Mouse (Mus musculus) limb, embryonic 11.5 days (tissue): Measurements from ENCODE around the gene Kdelr3. TPM values are rescaled to one million over a fixed set of nuclear protein-coding genes. Genes with fewer than 3 reads are reported as not detected.

Experiments
- ATAC-seq: fragments of 200-750 bp; cut with Nextera tagmentation; 2 replicates; pipeline ENCODE4 v1.8.0; 2017; ENCODE audit warnings: low read depth; ENCODE audit not compliant: insufficient number of reproducible peaks, low FRiP score, low TSS enrichment
- DNase-seq: peaks from one replicate; pipeline ENCODE4 v3.0.0-alpha.2; 2015; ENCODE audit warnings: low spot score
- H3K27ac ChIP-seq: fragments of 300-500 bp; sonication (generic); replicated peaks from 2 replicates; pipeline ENCODE4 v1.5.1; 2014; ENCODE audit warnings: low read depth, mild to moderate bottlenecking, low read length
- H3K27me3 ChIP-seq: fragments of 300-500 bp; sonication (generic); 2 replicates; pipeline ENCODE4 v1.6.1; 2014; ENCODE audit warnings: mild to moderate bottlenecking, low read length, mixed read lengths; ENCODE audit not compliant: control insufficient read depth, insufficient read depth
- H3K36me3 ChIP-seq: fragments of 300-500 bp; sonication (generic); 2 replicates; pipeline ENCODE4 v1.6.1; 2014; ENCODE audit warnings: mild to moderate bottlenecking, low read length, moderate library complexity, mixed read lengths; ENCODE audit not compliant: control insufficient read depth, insufficient read depth
- H3K4me1 ChIP-seq: fragments of 300-500 bp; sonication (generic); 2 replicates; pipeline ENCODE4 v1.6.1; 2014; ENCODE audit warnings: low read length, mixed read lengths; ENCODE audit not compliant: control insufficient read depth, insufficient read depth
- H3K4me2 ChIP-seq: fragments of 300-500 bp; sonication (generic); 2 replicates; pipeline ENCODE4 v1.6.1; 2014; ENCODE audit warnings: low read depth, mild to moderate bottlenecking, moderate library complexity; ENCODE audit not compliant: severe bottlenecking
- H3K4me3 ChIP-seq: fragments of 300-500 bp; sonication (generic); 2 replicates; pipeline ENCODE4 v1.5.1; 2014; ENCODE audit warnings: low read depth, low read length
- H3K9ac ChIP-seq: fragments of 300-500 bp; sonication (generic); 2 replicates; pipeline ENCODE4 v1.6.1; 2014; ENCODE audit warnings: mild to moderate bottlenecking, low read length
- H3K9me3 ChIP-seq: fragments of 300-500 bp; sonication (generic); 2 replicates; pipeline ENCODE4 v1.6.1; 2016; ENCODE audit warnings: low read length; ENCODE audit not compliant: control insufficient read depth
- WGBS: fragments of 180-500 bp; shearing (Covaris S2); extraction: QIAGEN DNeasy Blood & Tissue Kit; methylation state at CpG from one replicate; pipeline ENCODE4 v1.1.7; 2014; 5-methylcytosine and 5-hydroxymethylcytosine counted together
- microRNA-seq: library from miRNA; unstranded; fragments of <30 nt; microRNA quantifications from one replicate; pipeline ENCODE4, GENCODE M21; 2016
- polyA plus RNA-seq: library from polyadenylated mRNA; unstranded; fragments of >200 nt; fragmentation: Nextera tagmentation; extraction: Ambion mirVana; gene quantifications from 2 replicates; pipeline ENCODE4 v1.2.1, GENCODE M21; 2014

Kdelr3 gene
- polyA plus RNA-seq, 1 experiment from 2014 or later = 11.4 TPM

DNA sequence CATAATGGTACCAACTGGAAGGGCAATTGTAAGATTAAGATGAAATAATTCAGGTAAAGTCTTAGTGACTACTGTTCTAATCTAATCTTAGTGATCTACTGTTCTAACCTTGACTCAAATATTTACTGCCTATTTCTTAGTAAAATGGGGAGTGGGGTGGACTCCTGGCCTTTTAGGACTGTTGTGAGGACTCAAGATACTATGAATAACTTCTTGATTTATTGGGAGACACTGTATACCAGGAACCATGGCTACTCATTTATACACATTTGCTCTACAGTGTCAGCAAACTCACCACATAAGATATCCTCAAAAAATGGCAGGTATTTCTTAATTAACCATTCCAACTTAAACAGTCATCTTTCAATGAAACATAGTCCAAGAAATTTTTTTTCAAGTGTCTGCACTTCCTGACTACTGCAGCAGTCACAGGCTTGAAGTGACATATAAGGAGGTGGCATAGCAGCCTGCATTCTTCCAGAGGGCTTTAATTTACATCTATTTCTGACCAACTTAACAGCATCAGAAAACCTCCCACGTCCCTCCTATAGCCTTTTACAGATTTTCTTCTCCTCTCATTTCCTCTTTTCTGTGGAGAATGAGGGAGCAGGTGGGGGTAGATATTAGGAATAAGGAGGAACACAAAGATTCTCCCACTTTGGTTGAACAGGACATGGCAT lies 59.5 kb downstream of the Kdelr3 start:
- no peaks in the 10 kb centered on the region for H3K27me3 ChIP-seq
- no peak overlapping the region for H3K9ac ChIP-seq
- DNase-seq (no peak), ATAC-seq (no peak)
- no peaks in the 10 kb centered on the region for H3K36me3 ChIP-seq
- WGBS = 69% methylated on average over 1 of the region's 1 CpGs
- H3K27ac ChIP-seq = no peak overlapping the region
- no peak overlapping the region for H3K4me3 ChIP-seq
- no peaks in the 10 kb centered on the region for H3K9me3 ChIP-seq
- H3K4me2 ChIP-seq = no peak overlapping the region
- no peaks in the 10 kb centered on the region for H3K4me1 ChIP-seq

GRCm38 (mm10) chr15:79576947-79577346 lies 60.7 kb downstream of the Kdelr3 start:
- no peaks in the 10 kb centered on the region for H3K9me3 ChIP-seq
- H3K4me3 ChIP-seq = no peak overlapping the region
- H3K36me3 ChIP-seq = no peaks in the 10 kb centered on the region
- WGBS = 91% methylated on average over 2 of the region's 2 CpGs
- H3K4me2 ChIP-seq = no peak overlapping the region
- DNase-seq = no peak
- H3K27ac ChIP-seq = no peak overlapping the region
- H3K4me1 ChIP-seq = no peaks in the 10 kb centered on the region
- no peaks in the 10 kb centered on the region for H3K27me3 ChIP-seq
- no peak for ATAC-seq
- no peak overlapping the region for H3K9ac ChIP-seq

Small RNA genes within 50 kb of the gene (microRNA-seq; reads per million reads assigned to microRNA genes)
- gene Gm44302 = not detected

Other genes starting within 250 kb of the Kdelr3 start
- 0.88 and 3.3 TPM in 2 replicates for gene Baiap2l2, start 230.9 kb upstream of the Kdelr3 start, polyA plus RNA-seq
- gene Pla2g6, start 188.0 kb upstream of the Kdelr3 start, polyA plus RNA-seq = 10.8 and 11.3 TPM in 2 replicates
- gene Maff, start 169.8 kb upstream of the Kdelr3 start, polyA plus RNA-seq = 2.2 and 2.6 TPM in 2 replicates
- 50.4 and 59.7 TPM in 2 replicates for gene Tmem184b, start 112.8 kb upstream of the Kdelr3 start, polyA plus RNA-seq
- gene Csnk1e, start 60.8 kb upstream of the Kdelr3 start, polyA plus RNA-seq = 149 and 156 TPM in 2 replicates
- not detected in 2 replicates for gene Kcnj4, start 11.2 kb upstream of the Kdelr3 start, polyA plus RNA-seq
- gene Ddx17, start 30.3 kb downstream of the Kdelr3 start, polyA plus RNA-seq = 89.7 and 96.5 TPM in 2 replicates
- 1.2 and 1.8 TPM in 2 replicates for gene Dmc1, start 88.7 kb downstream of the Kdelr3 start, polyA plus RNA-seq
- 2.0 and 3.1 TPM in 2 replicates for gene Fam227a, start 142.5 kb downstream of the Kdelr3 start, polyA plus RNA-seq
- gene Cby1, start 142.8 kb downstream of the Kdelr3 start, polyA plus RNA-seq = 60.2 and 64.1 TPM in 2 replicates
- gene Tomm22, start 154.4 kb downstream of the Kdelr3 start, polyA plus RNA-seq = 271 and 277 TPM in 2 replicates
- 17.3 and 19.5 TPM in 2 replicates for gene Josd1, start 171.5 kb downstream of the Kdelr3 start, polyA plus RNA-seq
- 38.7 and 39.1 TPM in 2 replicates for gene Gtpbp1, start 174.4 kb downstream of the Kdelr3 start, polyA plus RNA-seq
- 5.3 and 5.4 TPM in 2 replicates for gene Sun2, start 226.1 kb downstream of the Kdelr3 start, polyA plus RNA-seq